Mouse (Mus musculus): ENCODE data around the gene Rnf181. TPM values are rescaled to one million over a fixed set of nuclear protein-coding genes. Genes with fewer than 3 reads are reported as not detected.

The Rnf181 gene
- total RNA-seq, 2 experiments from 2014 or later = 37.1 to 44.0 TPM

DNA sequence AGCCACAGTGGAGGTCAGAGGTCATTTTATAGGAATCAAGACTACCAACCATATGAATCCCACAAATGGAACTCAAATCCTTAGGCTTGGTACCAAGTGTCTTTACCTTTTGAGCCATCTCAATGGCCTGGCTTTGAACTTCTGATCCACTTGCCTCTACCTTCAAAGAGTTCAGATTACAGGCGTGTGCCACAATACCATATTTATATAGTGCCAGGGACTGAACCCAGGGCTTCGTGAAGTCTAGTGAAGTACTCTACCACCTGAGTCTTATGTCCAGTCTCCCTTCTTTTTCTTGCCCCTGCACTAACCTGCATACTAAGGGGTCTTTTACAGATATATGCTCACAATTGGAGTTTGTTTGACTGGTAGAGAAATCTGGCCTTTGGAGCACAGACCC is 19.8 kb upstream of the Rnf181 start:
- ATAC-seq (replicated peaks; ENCODE audit: low FRiP score, poor library complexity, severe bottlenecking) = no peak

DNA sequence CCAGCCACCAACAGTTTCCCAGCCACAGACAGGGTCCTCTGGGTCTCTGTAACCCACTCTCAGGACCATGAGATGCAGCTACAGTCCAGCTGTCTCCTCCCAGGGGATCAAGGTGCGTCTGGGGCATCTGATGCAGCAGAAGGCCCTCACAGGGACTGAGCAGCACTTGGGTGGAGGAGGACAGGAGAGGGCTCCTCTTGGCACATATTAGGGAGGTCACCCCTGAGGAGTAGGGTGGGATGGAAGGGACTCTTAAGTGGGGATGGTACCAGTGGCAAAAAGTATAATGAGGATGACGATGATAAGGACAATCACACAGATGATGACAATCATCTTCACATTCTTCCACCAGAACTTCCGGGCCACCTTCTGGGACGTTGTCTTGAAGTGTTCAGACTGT is 18.5 kb upstream of the Rnf181 start:
- ATAC-seq (replicated peaks; ENCODE audit: low FRiP score, poor library complexity, severe bottlenecking) = no peak

DNA sequence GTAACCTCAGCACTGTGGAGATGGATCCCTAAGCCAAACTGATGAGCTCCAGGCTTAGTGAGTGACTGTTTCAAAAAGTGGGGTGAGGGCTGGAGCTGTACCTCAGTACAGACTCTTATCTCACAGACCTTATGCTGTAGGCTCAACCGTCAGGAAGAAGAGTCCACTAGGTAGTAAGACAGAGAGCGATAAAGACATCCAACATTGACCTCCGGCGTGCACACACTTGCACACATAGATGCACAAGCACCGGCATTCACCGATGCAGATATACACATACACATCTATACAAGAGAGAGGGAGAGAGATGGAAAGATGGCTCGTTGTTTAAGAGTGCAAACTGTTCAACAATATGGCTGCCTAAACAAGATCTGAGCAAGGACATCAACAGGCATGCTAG is 17.2 kb upstream of the Rnf181 start:
- ATAC-seq (replicated peaks; ENCODE audit: low FRiP score, poor library complexity, severe bottlenecking) = peak; percentile 66

DNA sequence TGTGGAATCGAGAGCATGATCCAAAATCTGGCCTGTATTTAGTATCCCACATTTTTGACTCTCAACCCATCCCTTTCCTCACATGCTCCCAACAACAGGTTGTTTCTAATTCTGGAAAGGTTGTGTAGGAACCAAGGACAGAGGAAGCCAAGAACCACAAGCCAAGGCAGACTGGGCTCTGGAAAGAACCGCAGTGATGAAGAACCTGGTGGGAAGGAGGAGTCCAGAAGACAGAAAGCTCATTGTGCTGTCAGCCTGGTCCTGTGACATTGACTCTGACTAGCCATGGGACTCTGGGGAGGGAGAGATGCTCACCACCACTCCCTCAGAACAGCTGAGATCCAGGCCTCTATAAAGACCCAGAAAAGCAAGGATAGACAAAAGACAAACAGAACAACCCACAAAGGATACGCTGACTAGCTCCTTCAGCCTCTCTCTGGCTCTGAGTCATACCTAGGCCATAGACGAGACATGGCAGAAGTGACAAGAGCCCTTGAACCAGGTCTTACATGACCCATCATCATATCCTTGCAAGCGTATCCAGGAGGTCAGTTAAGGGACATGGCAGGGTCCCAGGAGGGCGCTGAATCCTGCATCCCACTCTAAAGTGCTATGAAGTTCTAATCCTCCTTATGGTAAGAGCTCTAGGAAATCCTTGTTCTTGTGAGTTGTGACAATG is 16.5 kb upstream of the Rnf181 start:
- ATAC-seq (replicated peaks; ENCODE audit: low FRiP score, poor library complexity, severe bottlenecking) = no peak

DNA sequence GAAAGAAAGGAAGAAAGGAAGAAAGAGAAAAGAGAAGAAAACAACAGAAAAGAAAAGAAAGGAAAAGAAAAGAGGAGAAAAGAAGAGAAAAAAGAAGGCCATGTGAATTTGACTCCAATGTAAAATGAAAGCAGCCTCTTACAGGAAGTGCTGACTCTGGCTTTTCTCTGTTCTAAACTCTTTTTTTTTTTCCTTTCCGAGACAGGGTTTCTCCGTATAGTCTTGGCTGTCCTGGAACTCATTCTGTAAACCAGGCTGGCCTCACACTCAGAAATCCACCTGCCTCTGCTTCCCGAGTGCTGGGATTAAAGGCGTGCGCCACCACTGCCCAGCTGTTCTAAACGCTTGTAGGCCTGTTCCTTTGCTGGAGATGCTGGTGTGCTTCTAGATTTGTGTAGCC is 15.7 kb upstream of the Rnf181 start:
- ATAC-seq (replicated peaks; ENCODE audit: low FRiP score, poor library complexity, severe bottlenecking) = no peak

DNA sequence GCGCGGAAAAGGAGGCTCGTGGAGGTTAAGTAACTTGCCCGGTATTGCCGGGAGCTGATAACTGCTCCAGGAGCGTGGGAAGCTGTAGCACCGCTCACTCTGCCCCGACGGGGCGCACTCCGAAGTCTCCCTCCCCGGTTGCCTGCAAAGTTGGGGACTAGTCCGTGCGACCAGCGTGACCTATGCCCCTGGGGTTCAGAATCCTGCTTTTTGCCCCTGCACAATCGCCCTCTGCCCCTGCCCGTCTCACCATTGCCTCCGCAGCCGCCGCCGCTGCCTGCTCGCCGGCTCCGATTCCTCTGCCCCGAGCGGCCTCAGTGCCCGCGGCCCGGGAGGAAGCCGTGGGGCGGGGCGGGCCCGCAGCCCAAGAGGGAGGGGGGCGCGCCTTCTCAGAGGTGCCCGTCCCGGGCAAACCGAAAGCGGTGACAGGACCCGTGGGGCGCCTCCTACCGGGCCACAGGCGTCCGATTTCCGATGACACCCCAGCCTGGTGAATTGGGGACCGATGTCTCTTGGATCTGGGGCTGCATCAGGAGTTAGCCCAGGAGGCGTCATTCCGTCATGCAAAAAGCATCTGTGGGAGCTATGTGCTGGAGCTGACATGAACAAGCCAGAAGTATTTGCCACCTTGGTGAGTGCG is 13.5 kb upstream of the Rnf181 start, which contains the start of gene Vamp5:
TSS of gene Vamp5 (minus strand) at position 338 of the 640 bp plus-strand sequence.
- peak; percentile 82 for ATAC-seq (replicated peaks; ENCODE audit: low FRiP score, poor library complexity, severe bottlenecking)

DNA sequence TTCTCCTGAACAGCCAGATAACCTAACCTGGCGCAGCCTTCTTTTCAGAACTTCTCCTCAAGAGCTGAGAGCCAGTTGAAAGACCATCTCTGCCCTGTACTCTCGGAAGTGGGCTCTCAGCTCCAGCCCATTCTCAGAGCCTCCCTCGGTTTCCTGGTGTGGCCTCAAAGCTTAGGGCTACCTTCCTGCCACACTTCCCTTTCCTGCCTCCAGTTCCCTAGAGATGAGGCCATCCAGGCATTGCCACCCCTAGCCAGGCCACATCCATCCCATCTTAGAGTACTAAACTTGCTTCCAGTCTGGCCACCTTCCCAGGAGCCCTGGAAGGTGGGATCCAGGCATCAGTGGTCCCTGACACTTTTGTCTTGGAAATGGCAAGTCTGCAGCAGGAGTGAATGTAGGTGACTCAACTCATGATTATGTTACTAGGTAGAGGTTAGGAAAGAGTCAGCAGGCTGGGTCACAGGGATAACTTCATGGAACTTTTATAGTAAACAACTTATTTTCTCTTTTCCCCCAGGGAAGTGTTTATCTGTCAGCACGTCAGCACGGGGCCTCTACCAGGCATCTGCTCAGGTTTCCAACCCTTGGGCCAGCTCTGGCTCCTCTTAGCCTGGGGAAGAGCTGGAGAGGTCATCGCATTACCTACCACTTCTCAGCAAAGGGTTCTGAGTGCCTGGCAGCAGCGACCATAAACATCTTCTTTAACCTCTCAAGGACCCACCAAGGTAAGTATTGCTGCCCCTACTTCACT is 12.8 kb upstream of the Rnf181 start:
- peak; percentile 33 for ATAC-seq (replicated peaks; ENCODE audit: low FRiP score, poor library complexity, severe bottlenecking)

DNA sequence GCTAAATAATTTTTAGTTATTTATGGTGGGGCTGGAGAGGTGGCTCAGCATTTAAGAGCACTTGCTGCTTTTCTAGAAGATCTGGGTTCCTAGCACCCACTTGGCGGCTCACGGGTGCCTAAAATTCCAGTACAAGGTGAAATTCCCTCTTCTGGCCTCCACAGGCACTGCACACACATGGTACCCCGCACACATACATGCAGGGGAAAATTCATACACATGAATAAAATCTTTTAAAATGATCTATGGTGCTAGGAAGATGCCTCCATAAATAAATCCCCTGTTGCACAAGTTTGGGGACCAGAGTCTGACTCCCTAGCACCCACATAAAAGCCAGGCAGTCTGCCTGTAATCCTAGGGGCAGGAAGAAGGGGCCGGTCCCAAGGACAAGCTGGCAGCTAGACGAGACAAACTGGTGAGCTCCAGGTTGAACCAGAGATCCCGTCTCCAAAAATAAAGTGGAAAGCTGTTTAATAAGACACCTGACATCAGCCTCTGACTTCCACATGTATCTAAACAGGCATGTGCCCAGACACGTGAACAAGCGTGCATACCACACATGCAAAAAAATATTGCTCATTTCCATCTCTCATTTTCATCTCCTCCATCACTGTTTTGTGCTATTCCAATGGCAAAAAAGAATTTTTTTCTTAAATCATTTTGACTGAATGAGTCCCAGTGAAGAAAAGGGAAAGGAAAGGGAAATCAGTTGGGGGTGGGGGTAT is 11.9 kb upstream of the Rnf181 start:
- no peak for ATAC-seq (replicated peaks; ENCODE audit: low FRiP score, poor library complexity, severe bottlenecking)

DNA sequence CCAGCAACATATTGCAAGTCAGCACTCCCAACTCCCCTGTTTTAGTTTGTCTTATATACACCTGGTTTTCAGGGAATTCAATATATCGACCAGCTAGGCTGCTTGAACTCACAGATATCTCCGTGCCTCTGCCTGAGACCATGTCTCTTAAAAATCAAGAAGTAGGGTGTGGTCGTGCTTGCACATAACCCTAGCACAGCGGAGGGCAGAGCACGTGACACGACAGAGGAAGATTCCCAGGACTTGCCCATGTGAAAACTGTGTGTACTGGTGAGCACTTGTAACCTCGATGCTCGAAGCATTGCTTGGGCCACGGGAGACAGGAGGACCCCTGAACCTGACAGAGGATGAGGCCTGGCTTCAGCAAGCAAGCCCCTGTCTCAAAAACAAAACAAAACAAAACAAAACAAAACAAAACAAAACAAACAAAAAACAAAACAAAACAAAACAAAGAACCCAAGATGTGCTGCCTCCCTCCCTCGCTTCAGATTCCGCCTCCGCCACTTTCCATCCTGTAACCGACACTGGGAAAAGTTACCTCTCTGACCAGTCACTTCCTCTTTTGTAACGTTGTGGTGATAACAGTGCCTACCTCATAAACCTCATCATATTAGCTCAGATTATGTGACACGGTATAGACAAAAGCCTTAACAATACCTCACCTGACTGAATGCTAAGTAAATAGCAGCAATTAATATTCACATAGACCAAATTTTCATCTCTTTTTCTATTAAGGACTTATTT is 8.2 kb upstream of the Rnf181 start:
- peak; percentile 68 for ATAC-seq (replicated peaks; ENCODE audit: low FRiP score, poor library complexity, severe bottlenecking)

DNA sequence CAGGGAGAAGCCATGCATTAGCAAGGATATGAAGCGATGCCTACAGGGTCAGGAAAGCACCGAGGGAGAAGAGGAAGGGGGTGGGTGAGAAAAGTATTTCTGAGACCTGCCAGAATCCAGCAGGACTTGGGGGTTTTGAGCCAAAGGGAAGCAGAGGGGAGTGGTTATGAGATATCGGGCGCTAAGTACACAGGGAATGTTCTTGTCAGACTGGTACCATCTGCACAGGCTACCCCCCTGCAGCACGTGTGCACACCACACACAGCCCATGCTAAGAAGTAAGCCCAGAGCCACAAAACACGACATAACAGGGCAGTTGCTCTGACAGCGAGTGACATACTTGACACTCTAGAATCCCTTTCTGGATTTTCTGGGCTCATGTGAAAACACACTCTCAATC is 7.5 kb upstream of the Rnf181 start:
- ATAC-seq (replicated peaks; ENCODE audit: low FRiP score, poor library complexity, severe bottlenecking) = no peak

DNA sequence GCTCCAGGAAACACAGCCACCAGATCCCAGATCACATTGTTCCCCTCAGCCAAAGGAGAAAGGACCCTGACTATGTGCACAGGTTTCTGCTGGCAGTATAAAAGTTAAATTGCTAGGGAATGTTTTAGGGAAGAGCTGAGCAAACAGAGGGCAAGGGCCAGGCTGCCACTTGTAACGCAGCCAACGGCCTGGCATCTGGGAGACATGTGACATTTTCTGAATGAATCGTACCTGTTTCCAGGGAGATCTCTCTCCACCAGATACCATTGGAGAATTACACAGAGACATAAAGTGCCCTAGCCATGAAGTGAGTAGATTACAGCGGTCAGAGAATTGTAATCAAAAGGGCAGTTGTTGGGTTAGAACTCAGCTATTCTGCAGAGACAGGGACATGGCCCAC is 6.4 kb upstream of the Rnf181 start:
- ATAC-seq (replicated peaks; ENCODE audit: low FRiP score, poor library complexity, severe bottlenecking) = no peak

DNA sequence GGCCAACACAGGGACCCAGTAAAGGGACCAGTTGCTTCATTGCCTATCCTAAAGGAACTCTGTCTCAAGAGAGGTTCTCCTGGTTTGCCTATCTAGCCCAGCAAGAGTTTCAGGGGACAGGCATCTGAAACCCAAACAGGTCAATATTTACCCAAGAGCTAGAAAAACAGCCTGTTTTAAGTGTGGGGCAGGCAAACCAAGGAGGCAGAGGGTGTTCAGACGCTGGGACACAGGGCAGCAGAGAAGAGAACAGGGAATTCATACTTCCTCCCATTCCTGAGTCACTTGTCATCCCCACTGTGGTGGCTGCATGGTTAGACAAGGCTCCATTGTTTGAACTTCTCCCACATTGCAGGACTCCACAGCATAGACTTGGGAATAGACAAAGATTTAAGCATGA is 4.8 kb upstream of the Rnf181 start:
- no peak for ATAC-seq (replicated peaks; ENCODE audit: low FRiP score, poor library complexity, severe bottlenecking)

DNA sequence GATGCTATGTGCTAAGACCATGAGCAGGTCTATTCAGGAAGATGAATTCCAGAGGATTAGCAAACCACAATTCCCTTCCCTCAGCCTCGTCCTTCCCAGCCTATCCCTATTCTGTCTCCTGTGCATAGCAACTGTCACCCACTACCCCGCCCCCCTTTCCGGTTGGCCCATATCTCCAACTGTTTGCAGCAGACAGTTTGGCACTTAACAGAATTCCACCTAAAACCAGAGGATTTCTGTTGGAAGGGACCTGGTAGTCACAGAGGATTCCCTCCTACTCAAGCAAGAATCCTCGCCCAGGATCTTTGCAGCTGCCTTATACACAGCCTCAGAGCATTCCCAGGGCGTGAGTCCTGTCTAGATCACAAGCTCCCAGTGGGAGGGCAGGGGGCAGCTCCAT is 4.4 kb upstream of the Rnf181 start:
- no peak for ATAC-seq (replicated peaks; ENCODE audit: low FRiP score, poor library complexity, severe bottlenecking)

DNA sequence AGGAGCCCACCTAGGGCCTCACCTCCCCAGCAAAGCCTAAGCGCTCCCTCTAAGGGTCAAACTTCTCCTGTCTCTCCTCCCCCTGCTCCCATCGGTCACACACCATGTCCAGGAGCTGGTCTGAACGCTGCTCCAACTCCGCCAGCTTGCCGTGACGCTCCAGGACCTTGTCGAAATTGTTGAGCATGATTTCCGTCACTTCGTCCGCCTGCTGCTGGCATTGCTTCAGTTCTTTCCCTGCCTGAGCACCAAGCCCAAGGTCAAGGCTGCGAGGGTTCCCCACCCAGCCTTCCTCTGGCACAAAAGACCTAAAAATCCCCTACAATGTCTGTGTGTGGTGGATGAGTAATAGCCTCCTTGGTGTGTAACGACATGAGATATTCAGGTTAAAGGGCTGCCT is 3.3 kb upstream of the Rnf181 start:
- ATAC-seq (replicated peaks; ENCODE audit: low FRiP score, poor library complexity, severe bottlenecking) = no peak

DNA sequence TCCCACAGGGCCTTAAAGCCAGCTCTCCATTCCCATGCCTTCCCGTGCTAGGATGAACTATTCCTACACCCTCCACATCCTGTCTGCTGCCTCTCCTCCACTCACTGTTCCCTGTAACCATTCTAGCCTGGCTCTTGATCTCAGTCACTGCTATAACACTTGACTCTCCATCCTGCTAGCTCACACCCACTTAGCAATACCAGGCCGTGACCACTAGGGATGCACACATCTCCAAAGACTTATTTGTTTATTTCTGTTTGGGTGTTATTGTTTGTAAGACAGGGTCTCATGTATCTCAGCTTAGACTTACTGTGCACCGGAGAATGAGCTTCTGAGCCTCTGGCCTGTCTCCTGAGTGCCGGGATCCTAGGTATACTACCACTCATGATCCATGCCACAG is 2.8 kb upstream of the Rnf181 start:
- 0 out of 2 replicates have a peak, but pooled peaks have one; percentile 41 for ATAC-seq (replicated peaks; ENCODE audit: low FRiP score, poor library complexity, severe bottlenecking)

DNA sequence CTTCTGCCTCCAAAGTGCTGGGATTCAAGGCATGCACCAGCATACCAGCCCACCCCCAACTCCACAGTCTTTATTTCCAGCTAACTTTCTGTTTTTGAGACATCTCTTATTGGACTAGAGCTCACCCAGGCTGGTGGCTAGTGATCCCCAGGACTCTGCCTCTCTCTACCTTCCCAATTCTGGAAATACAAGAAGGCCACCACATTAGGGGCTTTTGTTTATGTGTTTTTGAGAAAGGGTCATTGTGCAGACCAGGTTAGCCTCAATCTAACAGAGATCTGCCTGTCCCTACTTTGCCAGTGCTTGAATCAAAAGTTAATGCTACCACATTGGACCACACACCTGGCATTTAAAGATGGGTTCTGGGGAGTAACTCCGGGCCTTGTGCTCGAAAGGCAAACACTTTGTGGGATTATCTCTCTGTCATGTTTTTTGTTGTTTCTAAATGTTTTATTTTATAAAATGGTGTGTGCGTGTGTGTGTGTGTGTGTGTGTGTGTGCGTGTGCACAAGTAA is 761 bp upstream of the Rnf181 start:
- no peak for ATAC-seq (replicated peaks; ENCODE audit: low FRiP score, poor library complexity, severe bottlenecking)

DNA sequence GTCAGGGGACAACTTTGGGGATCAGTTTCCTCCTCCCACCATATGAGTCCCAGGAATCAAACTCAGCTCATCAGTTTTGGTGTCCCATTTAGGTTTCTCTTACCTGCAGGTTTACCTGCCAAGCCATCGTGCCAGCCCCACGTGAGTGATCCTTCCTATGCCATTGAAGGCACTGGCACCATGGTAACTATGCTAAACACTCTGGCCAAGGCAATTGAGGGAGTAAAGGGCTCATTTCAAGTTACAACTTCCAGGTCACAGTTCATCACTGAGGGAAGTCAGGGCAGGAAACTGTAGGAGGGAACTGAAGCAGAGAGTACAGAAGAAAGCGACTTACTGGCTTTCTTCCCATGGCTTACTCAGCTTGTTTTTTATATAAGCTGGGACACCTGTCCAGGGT is 452 bp downstream of the Rnf181 start:
- ATAC-seq (replicated peaks; ENCODE audit: low FRiP score, poor library complexity, severe bottlenecking) = no peak

DNA sequence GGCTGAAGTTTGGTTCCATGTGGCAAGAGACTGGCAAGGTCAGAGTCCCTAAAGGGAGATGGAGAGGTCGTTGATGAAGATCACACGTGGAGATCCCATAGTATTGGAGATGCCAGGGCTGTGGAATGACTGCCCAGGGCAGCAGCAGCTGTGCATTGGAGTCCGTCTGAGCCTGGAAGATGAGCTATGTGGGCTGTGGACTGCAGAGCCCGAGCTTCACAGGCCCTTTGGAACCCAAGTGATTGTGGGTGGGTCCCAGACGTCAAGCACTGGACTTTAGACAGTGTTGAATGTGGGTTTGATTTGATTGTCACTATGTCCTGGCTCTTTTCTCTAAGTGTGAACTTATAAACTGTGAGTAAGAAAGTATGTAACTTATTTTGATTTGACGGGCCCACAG is 1.8 kb downstream of the Rnf181 start:
- no peak for ATAC-seq (replicated peaks; ENCODE audit: low FRiP score, poor library complexity, severe bottlenecking)

DNA sequence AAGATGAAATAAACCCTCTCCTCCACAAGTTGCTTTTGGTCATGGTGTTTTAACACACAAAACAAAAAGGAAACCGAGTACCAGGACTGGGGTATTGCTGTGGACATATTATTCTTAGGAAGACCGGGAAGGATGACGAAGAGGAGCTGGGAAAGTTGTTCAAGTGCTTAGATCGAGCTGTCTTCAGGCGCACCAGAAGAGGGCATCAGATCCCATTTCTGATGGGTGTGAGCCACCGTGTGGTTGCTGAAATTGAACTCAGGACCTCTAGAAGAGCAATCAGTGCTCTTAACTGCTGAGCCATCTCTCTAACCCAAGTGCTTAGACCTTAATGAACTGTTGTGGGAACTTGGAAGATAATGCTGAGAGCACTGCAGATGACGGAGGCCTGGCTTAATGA is 2.7 kb downstream of the Rnf181 start:
- no peak for ATAC-seq (replicated peaks; ENCODE audit: low FRiP score, poor library complexity, severe bottlenecking)

Measured in erythroblast, adult 5-6 weeks (primary cell).